Mouse (Mus musculus) hindbrain, embryonic 10.5 days (tissue): ENCODE measurements at regions not wholly inside any gene's neighbourhood (a gene's known extent, or its start where the extent isn't known, plus 50 kb on each side); places are given as distances from the start of the nearest gene placed in this dataset.

ENCODE experiments used
- DNase-seq: peaks from one replicate; pipeline ENCODE4 v3.0.0-alpha.2; 2017; ENCODE audit warnings: low spot score
- H3K27ac ChIP-seq: fragments of 300-500 bp; sonication (generic); 2 replicates; pipeline ENCODE4 v1.5.1; 2016; ENCODE audit warnings: mild to moderate bottlenecking, moderate library complexity
- H3K27me3 ChIP-seq: fragments of 300-500 bp; sonication (generic); 2 replicates; pipeline ENCODE4 v1.6.1; 2016; ENCODE audit warnings: mild to moderate bottlenecking; ENCODE audit not compliant: poor library complexity, insufficient read depth, severe bottlenecking
- H3K36me3 ChIP-seq: fragments of 300-500 bp; sonication (generic); 2 replicates; pipeline ENCODE4 v1.6.1; 2016; ENCODE audit warnings: mild to moderate bottlenecking, moderate library complexity
- H3K4me1 ChIP-seq: fragments of 300-500 bp; sonication (generic); replicated peaks from 2 replicates; pipeline ENCODE4 v1.6.1; 2016; ENCODE audit warnings: mild to moderate bottlenecking
- H3K4me3 ChIP-seq: fragments of 300-500 bp; sonication (generic); 2 replicates; pipeline ENCODE4 v1.5.1; 2016; ENCODE audit warnings: mild to moderate bottlenecking, moderate library complexity
- H3K9me3 ChIP-seq: fragments of 300-500 bp; sonication (generic); 2 replicates; pipeline ENCODE4 v1.6.1; 2016; ENCODE audit warnings: mild to moderate bottlenecking, moderate library complexity
- WGBS: fragments of 180-500 bp; shearing (Covaris S2); methylation state at CpG from one replicate; pipeline ENCODE4 v1.1.7; 2016; 5-methylcytosine and 5-hydroxymethylcytosine counted together

GRCm38 (mm10) chr11:39923977-39924527, 771.0 kb downstream of the Mat2b start:
- WGBS, result 35% methylated on average over 6 of the region's 6 CpGs
- peak; percentile 23 for DNase-seq

GRCm38 (mm10) chr11:39917716-39918347, 777.2 kb downstream of the Mat2b start:
- Histone ChIP-seq H3K4me3 (no peak overlapping the region), H3K36me3 (no peaks in the 10 kb centered on the region), H3K4me1 (no peaks in the 10 kb centered on the region), H3K27ac (no peak overlapping the region), H3K9me3 (no peaks in the 10 kb centered on the region), H3K27me3 (no peaks in the 10 kb centered on the region)
- WGBS, result 76% methylated on average over 3 of the region's 3 CpGs
- DNase-seq, result no peak

More at GRCm38 (mm10) chr11:39923977-39924527, 771.0 kb downstream of the Mat2b start:
- Histone ChIP-seq H3K36me3 (no peaks in the 10 kb centered on the region), H3K4me1 (0 out of 2 replicates have a peak, but pooled peaks cover 4% of the 10 kb centered on the region), H3K9me3 (no peaks in the 10 kb centered on the region), H3K27ac (no peak overlapping the region), H3K4me3 (no peak overlapping the region), H3K27me3 (no peaks in the 10 kb centered on the region)

- WGBS, result 66% methylated on average over 6 of the region's 6 CpGs
- no peaks in the 10 kb centered on the region for H3K36me3 ChIP-seq
- DNase-seq, result no peak
- no peak overlapping the region for H3K4me3 ChIP-seq
- H3K9me3 ChIP-seq, result no peaks in the 10 kb centered on the region
- no peaks in the 10 kb centered on the region for H3K4me1 ChIP-seq
- H3K27ac ChIP-seq, result no peak overlapping the region
- H3K27me3 ChIP-seq, result no peaks in the 10 kb centered on the region
Observed at GRCm38 (mm10) chr11:39899644-39900225, 795.3 kb downstream of the Mat2b start.

- DNase-seq, result no peak
- Histone ChIP-seq H3K27me3 (no peaks in the 10 kb centered on the region), H3K4me3 (no peak overlapping the region), H3K36me3 (no peaks in the 10 kb centered on the region), H3K27ac (no peak overlapping the region), H3K4me1 (no peaks in the 10 kb centered on the region), H3K9me3 (no peaks in the 10 kb centered on the region)
- WGBS, result 91% methylated on average over 1 of the region's 1 CpGs
Observed at GRCm38 (mm10) chr11:39883305-39883704, 811.7 kb downstream of the Mat2b start.

- 84% methylated on average over 6 of the region's 6 CpGs for WGBS
- no peaks in the 10 kb centered on the region for H3K27me3 ChIP-seq
- no peaks in the 10 kb centered on the region for H3K9me3 ChIP-seq
- no peaks in the 10 kb centered on the region for H3K36me3 ChIP-seq
- H3K27ac ChIP-seq, result no peak overlapping the region
- no peak overlapping the region for H3K4me3 ChIP-seq
- no peaks in the 10 kb centered on the region for H3K4me1 ChIP-seq
- DNase-seq, result peak; percentile 2
Observed at GRCm38 (mm10) chr11:39868451-39868979, 826.5 kb downstream of the Mat2b start.
